Mouse (Mus musculus) ES-Bruce4 (cell line): ENCODE results near the gene Ddx28.

Source experiments
- CTCF ChIP-seq: IDR thresholded peaks from one replicate; pipeline ENCODE4 v1.8.1; 2011; ENCODE audit warnings: low read depth, low read length
- POLR2A ChIP-seq: IDR thresholded peaks from one replicate; pipeline ENCODE4 v1.8.1; 2011; ENCODE audit warnings: low read length; ENCODE audit not compliant: insufficient read depth

GRCm38 (mm10) chr8:105969367-105969766, 42.3 kb downstream of the Ddx28 start:
- TF ChIP-seq CTCF (no peak), POLR2A (no peak)
